Mouse (Mus musculus) C2C12 (cell line): ENCODE measurements around the gene Otp. TPM values are rescaled to one million over a fixed set of nuclear protein-coding genes. Genes with fewer than 3 reads are reported as not detected.

Source experiments
- H3K27me3 ChIP-seq: one replicate; pipeline ENCODE4 v1.6.1; 2011; ENCODE audit not compliant: control insufficient read depth, insufficient read depth, insufficient read length
- H3K36me3 ChIP-seq: one replicate; pipeline ENCODE4 v1.6.1; 2011; ENCODE audit not compliant: control insufficient read depth, insufficient read depth
- H3K4me3 ChIP-seq: one replicate; pipeline ENCODE4 v1.5.1; 2011; ENCODE audit warnings: mild to moderate bottlenecking, control low read depth; ENCODE audit not compliant: poor library complexity, insufficient read depth, severe bottlenecking
- H3K79me2 ChIP-seq: one replicate; pipeline ENCODE4 v1.6.1; 2011; ENCODE audit not compliant: control insufficient read depth, insufficient read depth
- H3K79me3 ChIP-seq: one replicate; pipeline ENCODE4 v1.6.1; 2011; ENCODE audit warnings: low read depth, control low read depth
- H3ac ChIP-seq: one replicate; pipeline ENCODE3; 2011; ENCODE audit warnings: low read depth; ENCODE audit not compliant: control insufficient read depth, insufficient read length
- CEBPB ChIP-seq: IDR thresholded peaks from one replicate; pipeline ENCODE4 v1.6.1; 2011; ENCODE audit warnings: low read depth, mild to moderate bottlenecking, control low read depth, moderate library complexity
- CTCF ChIP-seq: IDR thresholded peaks from one replicate; pipeline ENCODE4 v1.5.1; 2011; ENCODE audit not compliant: control insufficient read depth, insufficient read depth, insufficient read length
- FOSL1 ChIP-seq: IDR thresholded peaks from one replicate; pipeline ENCODE4 v1.8.0; 2011; ENCODE audit warnings: mild to moderate bottlenecking, low read length; ENCODE audit not compliant: poor library complexity, insufficient read depth, severe bottlenecking
- MAX ChIP-seq: IDR thresholded peaks from one replicate; pipeline ENCODE4 v1.6.1; 2011; ENCODE audit warnings: mild to moderate bottlenecking, control low read depth
- MYOD1 ChIP-seq: IDR thresholded peaks from one replicate; pipeline ENCODE4 v1.6.1; 2011; ENCODE audit warnings: low read depth; ENCODE audit not compliant: control insufficient read depth, insufficient read length
- MYOG ChIP-seq: IDR thresholded peaks from one replicate; pipeline ENCODE4 v1.6.1; 2011; ENCODE audit not compliant: control insufficient read depth, insufficient read length; ENCODE audit errors: extremely low read depth
- USF1 ChIP-seq: IDR thresholded peaks from one replicate; pipeline ENCODE4 v1.6.1; 2011; ENCODE audit warnings: low read depth, mild to moderate bottlenecking, control low read depth, moderate library complexity
- polyA plus RNA-seq: library from polyadenylated mRNA; unstranded; fragments of >200 nt; fragmentation: generic; extraction: Trizol; gene quantifications from one replicate; pipeline ENCODE4 v1.2.1, GENCODE M21; 2012; ENCODE audit warnings: missing spikeins

The Otp gene
- polyA plus RNA-seq, 1 experiment, result not detected

GRCm38 (mm10) chr13:94843236-94843635, 32.2 kb upstream of the Otp start:
- H3K4me3 ChIP-seq, result no peak overlapping the region
- no peak overlapping the region for H3ac ChIP-seq
- no peaks in the 10 kb centered on the region for H3K27me3 ChIP-seq
- no peaks in the 10 kb centered on the region for H3K79me3 ChIP-seq
- H3K36me3 ChIP-seq, result peaks cover 35% of the 10 kb centered on the region
- no peaks in the 10 kb centered on the region for H3K79me2 ChIP-seq
- no peak for TF ChIP-seq CEBPB
- TF ChIP-seq USF1, result no peak
- TF ChIP-seq FOSL1, result no peak
- TF ChIP-seq MYOG, result no peak
- TF ChIP-seq MAX, result no peak
- no peak for TF ChIP-seq MYOD1
- no peak for TF ChIP-seq CTCF

- H3K79me2 ChIP-seq, result no peaks in the 10 kb centered on the region
- H3K79me3 ChIP-seq, result no peaks in the 10 kb centered on the region
- no peak overlapping the region for H3K4me3 ChIP-seq
- H3K36me3 ChIP-seq, result peaks cover 6% of the 10 kb centered on the region
- H3ac ChIP-seq, result no peak overlapping the region
- H3K27me3 ChIP-seq, result no peaks in the 10 kb centered on the region
- no peak for TF ChIP-seq MYOG
- no peak for TF ChIP-seq CEBPB
- no peak for TF ChIP-seq CTCF
- no peak for TF ChIP-seq MAX
- no peak for TF ChIP-seq MYOD1
- no peak for TF ChIP-seq FOSL1
- no peak for TF ChIP-seq USF1
Measured at GRCm38 (mm10) chr13:94847870-94848269, 27.5 kb upstream of the Otp start.

GRCm38 (mm10) chr13:94849351-94849750, 26.1 kb upstream of the Otp start:
- H3K27me3 ChIP-seq, result no peaks in the 10 kb centered on the region
- no peak overlapping the region for H3ac ChIP-seq
- no peaks in the 10 kb centered on the region for H3K79me3 ChIP-seq
- H3K36me3 ChIP-seq, result no peaks in the 10 kb centered on the region
- TF ChIP-seq FOSL1, result no peak
- no peak for TF ChIP-seq MYOD1
- TF ChIP-seq USF1, result no peak
- TF ChIP-seq MYOG, result no peak
- no peak for TF ChIP-seq MAX
- no peak for TF ChIP-seq CEBPB
- TF ChIP-seq CTCF, result no peak
- H3K79me2 ChIP-seq, result no peaks in the 10 kb centered on the region
- no peak overlapping the region for H3K4me3 ChIP-seq

- Histone ChIP-seq H3K79me2 (no peaks in the 10 kb centered on the region), H3ac (no peak overlapping the region), H3K4me3 (no peak overlapping the region), H3K79me3 (no peaks in the 10 kb centered on the region), H3K27me3 (no peaks in the 10 kb centered on the region), H3K36me3 (no peaks in the 10 kb centered on the region)
- TF ChIP-seq MYOD1 (no peak), MYOG (no peak), USF1 (no peak), FOSL1 (no peak), MAX (no peak), CTCF (no peak), CEBPB (no peak)
Measured at GRCm38 (mm10) chr13:94858016-94858575, 17.3 kb upstream of the Otp start.

GRCm38 (mm10) chr13:94859256-94859655, 16.1 kb upstream of the Otp start:
- TF ChIP-seq CEBPB (no peak), MAX (no peak), CTCF (no peak), MYOG (no peak), MYOD1 (no peak), USF1 (no peak), FOSL1 (no peak)
- no peaks in the 10 kb centered on the region for H3K79me3 ChIP-seq
- no peak overlapping the region for H3K4me3 ChIP-seq
- no peaks in the 10 kb centered on the region for H3K27me3 ChIP-seq
- H3ac ChIP-seq, result no peak overlapping the region
- no peaks in the 10 kb centered on the region for H3K36me3 ChIP-seq
- no peaks in the 10 kb centered on the region for H3K79me2 ChIP-seq

- Histone ChIP-seq H3K4me3 (no peak overlapping the region), H3K36me3 (no peaks in the 10 kb centered on the region), H3ac (no peak overlapping the region), H3K27me3 (peaks cover 6% of the 10 kb centered on the region), H3K79me3 (no peaks in the 10 kb centered on the region), H3K79me2 (no peaks in the 10 kb centered on the region)
- TF ChIP-seq USF1 (no peak), FOSL1 (no peak), MYOD1 (no peak), MAX (no peak), CTCF (no peak)
Measured at GRCm38 (mm10) chr13:94862491-94863230, 12.7 kb upstream of the Otp start.
